Mouse (Mus musculus) c-Kit-positive CD71-positive TER-119-negative erythroid progenitor cells, embryonic 14.5 days (primary cell): ENCODE measurements around the gene Tbc1d10b.
A peak's percentile ranks its signal among the peaks of the same experiment; 100 is the strongest.
"Not testable (repeated sequence)": the region's sequence is repeated elsewhere in the genome, so short reads cannot be mapped to it uniquely, and the experiment has no call there.

Experiments
- DNase-seq: peaks from one replicate; pipeline ENCODE4 v3.0.0-alpha.2; 2013; ENCODE audit warnings: low read depth

The Tbc1d10b gene

GRCm38 (mm10) chr7:127208295-127208552 is at the start of gene Tbc1d10b:
Tbc1d10b (minus strand) TSS chr7:127208468.
- DNase-seq = no peak

DNA sequence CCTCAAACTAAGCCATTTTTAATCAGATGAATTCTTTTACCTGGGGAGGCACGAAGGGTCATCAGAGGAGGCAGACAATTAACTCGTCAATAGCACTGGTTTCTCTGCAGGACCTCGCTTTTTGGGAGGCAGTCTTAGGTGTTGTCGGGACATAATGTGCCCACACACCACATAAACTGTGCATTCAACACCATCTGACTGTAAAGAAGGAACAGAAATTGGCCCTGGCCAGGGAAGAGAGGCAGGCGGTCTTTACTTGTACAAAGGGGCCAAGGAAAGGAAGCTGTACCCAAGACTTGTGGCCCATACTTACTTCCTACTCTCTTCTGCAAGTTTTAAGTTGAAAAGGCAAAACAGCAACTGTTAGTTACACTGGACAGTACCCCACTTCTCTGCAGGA is 48.2 kb upstream of the Tbc1d10b start:
- DNase-seq = no peak

DNA sequence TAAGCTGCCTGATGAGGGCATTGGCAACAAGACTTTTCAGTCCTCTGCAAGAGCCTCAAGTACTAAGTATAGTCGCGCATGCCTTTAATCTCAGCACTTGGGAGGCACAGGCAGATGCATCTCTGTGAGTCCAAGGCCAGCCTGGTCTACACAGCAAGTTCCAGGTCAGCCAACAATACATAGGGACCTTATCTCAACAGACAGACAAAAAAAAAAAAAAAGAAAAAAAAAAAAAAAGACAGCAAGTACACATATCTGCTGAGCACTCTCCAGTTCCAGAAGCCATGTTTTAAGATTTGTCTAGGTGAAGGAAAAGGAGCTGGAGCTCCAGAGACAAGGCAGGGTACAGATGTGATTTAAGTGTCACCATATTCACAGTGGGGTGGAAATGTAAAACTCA is 47.7 kb upstream of the Tbc1d10b start:
- no peak for DNase-seq

- DNase-seq = no peak
These were observed 46.7 kb upstream of the Tbc1d10b start for GRCm38 (mm10) chr7:127255008-127255407.

- DNase-seq = peak; percentile 90
These were observed 45.8 kb upstream of the Tbc1d10b start for GRCm38 (mm10) chr7:127253821-127254769.

DNA sequence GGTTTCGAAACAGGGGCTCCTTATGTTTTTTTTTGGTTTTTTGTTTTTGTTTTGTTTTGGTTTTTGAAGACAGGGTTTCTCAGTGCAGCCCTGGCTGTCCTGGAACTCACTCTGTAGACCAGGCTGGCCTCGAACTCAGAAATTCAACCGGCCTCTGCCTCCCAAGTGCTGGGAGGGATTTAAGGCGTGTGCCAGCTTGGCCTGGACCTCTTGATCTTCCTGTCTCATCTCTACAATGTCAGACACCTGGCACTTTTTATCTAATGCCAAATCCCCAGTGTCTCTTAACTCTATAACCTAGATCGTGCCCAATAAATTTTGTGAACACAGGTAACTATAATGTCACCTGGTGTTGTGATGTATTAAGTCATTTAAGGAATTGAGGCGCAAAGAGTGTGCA is 45.1 kb upstream of the Tbc1d10b start:
- no peak for DNase-seq

DNA sequence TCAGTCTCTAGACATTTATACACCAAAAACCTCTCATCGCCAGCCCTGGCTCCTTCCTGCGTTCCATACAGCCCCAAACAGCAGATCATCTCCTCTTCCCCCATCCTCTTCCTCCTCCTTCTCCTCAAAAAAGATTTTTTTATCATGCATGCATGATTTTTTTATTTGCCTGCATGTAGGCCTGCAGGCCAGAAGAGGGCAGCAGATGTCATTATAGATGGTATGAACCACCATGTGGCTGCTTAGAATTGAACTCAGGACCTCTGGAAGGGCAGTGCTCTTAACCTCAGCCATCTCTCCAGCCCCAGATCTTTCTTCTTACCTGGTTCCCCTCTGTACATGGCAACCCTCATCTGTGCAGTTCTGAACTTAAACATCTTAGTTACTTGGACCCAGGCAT is 44.1 kb upstream of the Tbc1d10b start:
- DNase-seq = no peak

- not testable (repeated sequence) for DNase-seq
These were observed 42.2 kb upstream of the Tbc1d10b start for GRCm38 (mm10) chr7:127250511-127250910.

GRCm38 (mm10) chr7:127244658-127245510 is 36.6 kb upstream of the Tbc1d10b start:
- DNase-seq = no peak

- DNase-seq = peak; percentile 87
These were observed 35.8 kb upstream of the Tbc1d10b start, which contains the start of gene Zfp771 for GRCm38 (mm10) chr7:127243870-127244657. Zfp771 (plus strand) TSS chr7:127244274.

DNA sequence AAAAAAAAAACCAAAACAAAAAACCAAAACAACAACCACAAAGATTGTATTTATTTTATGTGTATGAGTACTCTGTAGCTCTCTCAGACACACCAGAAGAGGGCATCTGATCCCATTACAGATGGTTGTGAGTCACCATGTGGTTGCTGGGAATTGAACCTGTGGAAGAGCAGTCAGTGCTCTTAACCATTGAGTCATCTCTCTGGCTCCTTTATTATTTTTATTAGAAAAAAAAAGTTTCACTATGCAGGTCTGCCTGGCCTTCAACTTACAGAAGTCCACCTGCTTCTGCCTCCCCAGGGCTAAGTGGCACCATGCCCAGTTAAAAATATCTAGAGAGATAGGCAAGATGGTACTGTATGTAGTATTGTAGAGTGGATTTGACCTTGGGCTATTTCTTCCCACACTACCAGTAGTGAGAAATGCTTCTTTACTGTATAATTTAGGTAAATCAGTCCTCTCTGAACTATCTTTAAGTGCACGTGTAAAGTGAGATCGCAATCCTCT is 35.1 kb upstream of the Tbc1d10b start:
- DNase-seq = no peak

DNA sequence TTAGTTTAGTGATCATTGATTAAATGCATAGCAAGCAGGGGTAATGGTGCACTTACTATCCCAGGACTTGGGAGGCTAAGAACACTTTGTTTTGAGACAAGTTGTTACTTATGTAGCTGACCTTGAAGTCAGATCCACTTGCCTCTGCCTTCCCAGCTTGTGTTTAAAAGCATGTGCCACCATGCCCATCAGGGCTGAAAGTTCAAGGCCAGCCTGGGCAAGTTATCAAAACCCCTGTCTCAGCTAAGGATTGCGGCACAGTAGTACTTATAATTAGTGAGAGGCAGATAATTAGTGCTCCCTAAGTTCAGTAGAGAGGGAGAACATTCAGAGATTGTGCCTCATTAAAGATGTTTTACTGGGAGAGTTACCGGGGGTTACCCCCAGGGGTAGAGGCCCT is 26.5 kb upstream of the Tbc1d10b start:
- no peak for DNase-seq

- no peak for DNase-seq
These were observed 25.5 kb upstream of the Tbc1d10b start for GRCm38 (mm10) chr7:127233765-127234164.

GRCm38 (mm10) chr7:127233368-127233749 is 25.1 kb upstream of the Tbc1d10b start:
- DNase-seq = no peak

- DNase-seq = peak; percentile 61
These were observed 24.5 kb upstream of the Tbc1d10b start, which contains the start of the genes Zfp553 and Sept1 for GRCm38 (mm10) chr7:127232622-127233367. Zfp553 (plus strand) TSS chr7:127233061. Sept1 (minus strand) TSS chr7:127233130.

DNA sequence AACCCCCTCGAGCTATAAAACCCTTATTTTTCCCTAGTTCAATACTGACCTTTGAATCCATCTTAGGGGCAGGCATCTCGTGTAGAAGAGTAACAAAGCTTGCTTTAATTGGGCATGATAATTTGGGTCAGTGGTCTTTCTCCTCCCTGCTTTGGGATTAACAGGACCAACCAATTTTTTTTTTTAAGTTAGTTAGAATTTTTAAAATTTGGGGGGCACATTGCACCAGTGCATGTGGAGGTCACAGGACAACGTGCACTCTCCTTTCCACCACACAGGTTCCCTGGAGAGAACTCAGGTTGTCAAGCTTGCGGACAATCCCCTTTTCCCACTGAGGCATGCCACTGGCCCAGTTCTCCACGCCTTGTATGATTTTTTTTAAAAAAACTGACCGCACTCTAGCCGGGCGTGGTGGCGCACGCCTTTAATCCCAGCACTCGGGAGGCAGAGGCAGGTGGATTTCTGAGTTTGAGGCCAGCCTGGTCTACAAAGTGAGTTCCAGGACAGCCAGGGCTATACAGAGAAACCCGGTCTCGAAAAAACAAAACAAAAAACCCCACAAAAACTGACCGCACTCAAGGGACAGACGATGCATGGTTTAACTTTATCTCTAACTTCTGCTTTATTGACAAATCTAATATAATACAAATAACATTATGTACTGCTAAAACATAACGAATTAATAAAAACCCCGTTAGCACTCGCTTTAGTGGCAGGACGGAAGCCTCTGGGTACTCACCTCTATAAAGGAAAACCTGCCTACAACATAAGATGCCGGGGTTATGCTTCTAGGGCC is 23.8 kb upstream of the Tbc1d10b start:
- no peak for DNase-seq

DNA sequence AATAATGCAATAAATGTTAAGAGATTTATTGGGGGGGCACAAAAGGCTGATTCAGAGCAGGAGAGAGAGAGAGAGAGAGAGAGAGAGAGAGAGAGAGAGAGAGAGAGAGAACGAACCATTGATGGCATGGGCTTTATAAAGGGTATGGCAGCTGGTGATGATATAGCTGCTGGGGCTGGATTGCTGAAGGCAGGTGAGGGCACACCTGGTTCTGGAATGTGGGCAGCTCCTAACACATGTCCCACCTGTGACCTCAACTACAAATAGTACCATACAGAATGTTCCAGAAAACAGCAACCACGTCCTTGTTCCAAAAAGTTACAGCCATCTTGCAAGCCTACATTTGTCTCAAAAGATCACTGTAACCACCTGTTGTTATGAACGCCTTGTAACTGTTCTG is 23.1 kb upstream of the Tbc1d10b start:
- no peak for DNase-seq

DNA sequence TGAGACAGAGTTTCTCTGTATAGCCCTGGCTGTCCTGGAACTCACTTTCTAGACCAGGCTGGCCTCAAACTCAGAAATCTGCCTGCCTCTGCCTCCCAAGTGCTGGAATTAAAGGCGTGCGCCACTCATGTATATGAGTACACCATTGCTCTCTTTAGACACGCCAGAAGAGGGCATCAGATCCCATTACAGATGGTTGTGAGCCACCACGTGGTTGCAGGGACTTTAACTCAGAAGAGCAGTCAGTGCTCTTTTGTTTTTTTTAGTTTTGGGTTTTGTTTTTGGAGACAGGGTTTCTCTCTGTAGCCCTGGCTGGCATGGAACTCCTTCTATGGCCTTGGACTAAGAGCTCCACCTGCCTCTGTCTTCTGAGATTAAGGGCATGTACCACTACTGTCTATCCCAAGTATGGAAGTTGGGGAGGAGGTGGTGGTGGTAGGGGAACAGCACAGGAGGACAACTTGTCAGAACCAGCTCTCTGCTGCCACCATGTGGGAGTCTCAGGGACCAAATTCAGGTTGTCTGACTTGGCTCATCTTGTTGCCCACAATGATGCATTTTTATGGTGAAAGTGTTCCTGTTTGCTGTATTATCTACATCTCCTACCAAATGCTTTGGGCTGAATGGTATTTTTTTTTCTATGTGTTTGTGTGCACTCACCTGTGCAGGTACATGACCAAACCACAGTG is 20.5 kb upstream of the Tbc1d10b start:
- DNase-seq = peak; percentile 91

DNA sequence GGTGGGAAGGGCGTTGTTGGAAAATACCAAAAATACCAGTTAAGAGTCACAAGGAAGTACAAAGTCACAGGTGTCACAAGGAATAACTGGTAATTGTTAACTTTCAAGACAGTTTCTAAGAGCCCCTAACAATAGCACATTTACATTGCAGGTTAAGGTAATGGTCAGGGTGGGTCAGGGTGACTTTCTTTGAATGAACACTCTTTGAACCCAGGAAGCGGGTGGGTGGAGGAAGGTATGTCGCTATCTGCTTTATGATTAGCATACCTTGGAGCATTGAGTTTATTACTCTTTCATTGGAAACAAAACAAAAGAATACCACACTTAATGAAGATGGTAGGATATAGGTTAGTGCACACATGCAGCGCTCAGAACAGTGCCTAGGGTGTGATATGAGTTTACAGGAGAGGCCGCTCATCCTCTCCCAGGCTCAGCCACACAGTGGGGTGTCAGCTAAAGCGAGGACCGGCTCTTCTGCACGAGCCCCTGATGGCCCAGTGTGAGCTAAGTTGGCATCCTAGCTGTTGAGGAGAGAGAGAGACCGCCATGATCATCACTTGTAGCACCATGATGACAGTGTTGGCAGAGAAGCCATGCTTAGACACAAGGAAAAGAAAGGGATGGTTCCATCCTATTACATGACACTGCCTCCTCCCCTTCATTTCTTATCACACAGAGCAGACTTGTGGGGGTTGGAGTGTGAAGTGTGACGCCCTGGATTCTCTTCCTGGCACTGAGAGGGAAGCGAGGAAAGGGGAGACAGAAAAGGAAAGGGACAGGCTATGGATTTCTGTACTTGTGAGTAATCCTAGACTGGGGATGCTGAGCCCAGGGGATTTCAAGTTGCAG is 17.1 kb upstream of the Tbc1d10b start:
- no peak for DNase-seq
